Mouse (Mus musculus): ENCODE measurements around the gene Ipo7. TPM values are rescaled to one million over a fixed set of nuclear protein-coding genes. Genes with fewer than 3 reads are reported as not detected.

Gene Ipo7
- total RNA-seq, 2 experiments from 2014 or later, result 88.9 to 90.7 TPM

DNA sequence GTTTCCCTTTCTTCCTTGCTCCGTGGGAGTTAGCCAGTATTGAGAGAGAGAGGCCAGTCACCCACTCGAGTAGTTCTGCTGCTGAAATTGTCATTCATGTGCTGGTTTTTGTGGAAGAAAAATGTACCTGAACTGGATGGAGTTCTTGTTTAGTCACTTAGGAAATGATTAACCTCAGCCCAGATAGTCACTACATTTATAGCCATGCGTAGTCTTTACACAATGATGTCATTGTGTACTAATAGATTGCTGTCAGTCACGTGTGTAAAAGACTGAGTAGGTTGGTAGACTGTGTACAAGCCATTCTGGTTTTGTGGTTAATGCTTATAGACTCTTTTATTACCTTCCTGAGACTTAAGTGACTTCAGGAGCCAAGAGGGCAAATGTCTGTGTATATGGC, 69.8 kb downstream of the Ipo7 start:
- intact Hi-C loops (cut with DNase I), result no loop called here

GRCm38 (mm10) chr7:110091670-110092069, 73.6 kb downstream of the Ipo7 start:
- intact Hi-C loops (cut with DNase I), result no loop called here
- DNase-seq (ENCODE audit: extremely low spot score in 1 of 2, low spot score in 2 of 2), result peak; percentile 44 to 55

More for the DNA sequence above, 69.8 kb downstream of the Ipo7 start:
- no peak for DNase-seq (ENCODE audit: extremely low spot score in 1 of 2, low spot score in 2 of 2)

- no peak for DNase-seq (ENCODE audit: extremely low spot score in 1 of 2, low spot score in 2 of 2)
- intact Hi-C loops (cut with DNase I), result no loop called here
Observed at GRCm38 (mm10) chr7:110096332-110096731, 78.3 kb downstream of the Ipo7 start.

DNA sequence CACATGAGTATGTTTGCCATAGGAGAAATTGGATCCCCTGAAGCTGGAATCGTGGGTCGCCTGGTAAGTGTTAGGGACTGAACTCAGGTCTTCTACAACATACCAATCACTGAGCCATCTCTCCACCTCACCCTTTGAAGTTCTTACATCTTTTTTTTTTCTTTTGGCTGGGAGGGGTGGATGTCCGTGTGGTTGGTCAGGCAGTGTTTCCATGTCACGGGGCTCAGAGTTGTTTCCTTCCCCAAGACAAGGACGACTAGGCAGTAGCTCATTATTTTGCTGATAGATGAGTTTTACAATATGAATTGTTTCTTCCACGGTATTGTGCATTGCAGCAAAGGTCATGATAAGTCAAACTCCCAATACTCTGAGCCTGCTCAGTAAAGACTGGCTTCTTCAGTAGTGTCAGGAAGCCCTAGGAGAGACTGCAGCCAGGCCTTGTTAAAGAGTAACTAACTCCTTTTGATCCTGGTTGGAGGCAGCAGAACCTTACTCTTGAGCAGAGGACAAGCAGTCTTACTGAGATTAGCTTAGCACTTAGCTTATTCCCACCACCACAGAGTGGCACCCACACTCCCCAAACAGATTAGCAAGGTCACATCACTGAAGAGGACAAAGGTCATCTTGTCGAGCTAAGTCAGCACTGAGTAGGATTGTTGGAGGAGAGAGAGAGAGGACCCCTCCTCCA, 79.2 kb downstream of the Ipo7 start:
- DNase-seq (ENCODE audit: extremely low spot score in 1 of 2, low spot score in 2 of 2), result no peak
- intact Hi-C loops (cut with DNase I), result no loop called here

GRCm38 (mm10) chr7:110100854-110101253, 82.8 kb downstream of the Ipo7 start:
- intact Hi-C loops (cut with DNase I), result no loop called here
- DNase-seq (ENCODE audit: extremely low spot score in 1 of 2, low spot score in 2 of 2), result no peak

- DNase-seq (ENCODE audit: extremely low spot score in 1 of 2, low spot score in 2 of 2), result no peak
- intact Hi-C loops (cut with DNase I), result no loop called here
Observed at GRCm38 (mm10) chr7:110101266-110101665, 83.2 kb downstream of the Ipo7 start.

DNA sequence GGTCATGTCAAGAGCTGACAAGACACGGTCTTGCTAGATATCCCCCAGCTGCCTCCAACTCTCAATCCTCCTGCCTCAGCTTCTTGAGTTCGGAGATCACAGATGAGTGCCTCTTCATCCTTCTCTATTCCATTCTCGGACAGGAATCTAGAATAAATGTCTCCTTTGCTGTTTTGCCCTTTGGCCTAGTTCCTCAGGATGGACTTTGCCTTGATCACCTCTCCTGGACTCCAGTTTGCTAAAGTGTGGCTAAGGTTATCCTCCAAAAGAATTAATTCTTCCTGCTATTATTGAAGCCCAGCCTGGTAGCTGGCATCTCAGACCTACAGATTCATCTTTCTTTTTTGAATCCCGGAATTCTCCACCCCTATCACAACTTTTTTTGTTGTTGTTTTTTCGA, 87.0 kb downstream of the Ipo7 start:
- intact Hi-C loops (cut with DNase I), result no loop called here
- DNase-seq (ENCODE audit: extremely low spot score in 1 of 2, low spot score in 2 of 2), result no peak

Other genes with a start within 250 kb of the Ipo7 start
- 10 to 100 TPM; 81.7 to 83.3 TPM for gene Nrip3, start 236.2 kb upstream of the Ipo7 start, total RNA-seq (2021)
- gene Scube2, start 152.6 kb upstream of the Ipo7 start, total RNA-seq (2021), result 1 to 10 TPM in 1 of 2 experiments, under 1 TPM in 1; 0.79 to 1.1 TPM
- gene Dennd5a, start 57.8 kb upstream of the Ipo7 start, total RNA-seq (2021), result 100 to 1,000 TPM; 150 to 152 TPM
- gene Tmem41b, start 31.3 kb upstream of the Ipo7 start, total RNA-seq (2021), result 10 to 100 TPM; 53.1 to 55.0 TPM
- gene Zfp143, start 42.9 kb downstream of the Ipo7 start, total RNA-seq (2021), result 1 to 10 TPM; 8.2 to 9.4 TPM
- gene Wee1, start 103.8 kb downstream of the Ipo7 start, total RNA-seq (2021), result 1 to 10 TPM; 8.1 to 9.3 TPM
- gene Swap70, start 203.4 kb downstream of the Ipo7 start, total RNA-seq (2021), result 10 to 100 TPM; 10.9 to 11.5 TPM